Mouse (Mus musculus) adrenal gland, postnatal 4 days (tissue): ENCODE data around the gene Mmp27. TPM values are rescaled to one million over a fixed set of nuclear protein-coding genes. Genes with fewer than 3 reads are reported as not detected.

Experiments
- DNase-seq, 2 experiments: peaks; one replicate each; pipeline ENCODE4 v3.0.0; 2021 to 2022; ENCODE audit warnings: low spot score in 2 of 2, mixed read lengths in 2 of 2
- long read RNA-seq, 2 experiments: library from polyadenylated mRNA; stranded (forward); transcript quantifications; one replicate each; pipeline ENCODE4 v2.0.0; 2021
- total RNA-seq, 2 experiments: library from RNA; stranded (reverse); gene quantifications; 2 replicates each; pipeline ENCODE4 v1.2.3; 2021

The Mmp27 gene
- total RNA-seq = under 1 TPM in 1 of 2 experiments, not detected in 1; 0.17 TPM
- long read RNA-seq, experiment 1 = 0 reads
- long read RNA-seq, experiment 2 = 0 reads

DNA sequence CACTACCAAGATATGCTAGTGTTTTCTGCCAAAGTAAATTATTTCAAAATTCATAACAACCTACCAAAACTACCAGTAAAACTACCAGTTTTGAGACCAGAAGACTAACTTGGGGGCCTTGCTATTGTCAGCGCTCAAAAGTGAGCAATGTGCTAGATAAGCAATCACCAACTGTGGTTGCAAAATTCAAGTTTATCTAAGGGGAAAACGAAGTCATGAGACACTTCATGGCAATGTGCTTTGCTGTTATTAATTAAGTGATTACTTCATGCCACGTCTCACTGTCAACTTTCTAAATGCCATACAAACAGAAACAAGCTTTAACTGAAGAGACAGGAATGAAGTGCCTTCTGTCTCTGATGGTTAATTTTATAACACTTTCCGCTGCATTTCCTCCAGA, at the start of gene Mmp27:
Gene Mmp27 (plus strand): TSS at position 235 of the 400 bp plus-strand sequence.
- DNase-seq = no peak

DNA sequence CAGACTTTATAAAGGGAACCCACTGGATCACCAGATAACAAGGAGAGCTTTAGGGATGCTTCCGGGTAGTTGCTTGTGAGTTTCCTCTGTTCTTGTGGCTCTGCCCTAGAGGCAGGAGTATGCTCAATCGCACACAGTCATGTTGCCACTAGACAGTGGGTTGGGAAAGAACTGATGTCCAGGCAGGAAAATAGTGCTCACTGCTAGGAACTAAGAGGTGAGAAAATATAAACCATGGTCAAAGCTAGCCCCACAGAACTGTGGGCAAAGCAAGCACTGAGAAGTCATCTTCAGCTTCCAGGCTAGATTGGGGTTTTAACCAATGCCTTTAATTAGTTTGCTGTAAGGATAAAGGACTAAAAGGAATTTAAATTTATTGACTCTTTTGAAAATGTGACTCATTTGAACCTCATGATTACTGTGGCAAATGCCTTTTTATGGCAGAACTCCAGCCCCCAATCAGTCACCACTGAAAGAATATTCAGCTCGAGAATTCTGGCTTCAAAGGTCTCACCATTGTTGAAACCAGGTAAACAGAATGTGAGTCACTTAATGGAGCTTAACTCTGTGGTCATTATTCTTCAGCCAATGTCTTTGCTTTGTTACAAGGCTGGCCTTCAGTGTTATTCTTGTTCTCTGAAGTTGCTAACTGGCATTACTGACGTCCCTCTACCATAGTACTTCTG, 44.8 kb upstream of the Mmp27 start:
- no peak for DNase-seq

DNA sequence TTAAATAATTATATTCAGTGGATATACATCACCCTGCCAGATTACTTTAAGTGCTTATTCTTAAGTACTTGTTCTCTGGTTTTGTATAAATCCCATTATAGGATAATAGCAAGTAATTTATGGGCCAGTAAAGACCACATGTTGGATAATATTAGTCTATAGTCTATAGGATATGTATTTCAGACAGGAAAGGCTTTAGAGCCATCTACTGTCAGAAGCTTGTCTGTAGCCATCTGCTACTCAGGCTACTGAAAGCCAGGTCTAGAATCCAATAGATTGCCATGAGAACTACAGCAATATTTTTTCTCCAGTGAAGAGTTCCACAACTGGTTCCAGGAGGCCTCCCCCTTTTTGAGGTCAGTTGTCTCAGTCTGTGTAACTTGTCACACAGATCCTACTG, 28.4 kb upstream of the Mmp27 start:
- DNase-seq = no peak

DNA sequence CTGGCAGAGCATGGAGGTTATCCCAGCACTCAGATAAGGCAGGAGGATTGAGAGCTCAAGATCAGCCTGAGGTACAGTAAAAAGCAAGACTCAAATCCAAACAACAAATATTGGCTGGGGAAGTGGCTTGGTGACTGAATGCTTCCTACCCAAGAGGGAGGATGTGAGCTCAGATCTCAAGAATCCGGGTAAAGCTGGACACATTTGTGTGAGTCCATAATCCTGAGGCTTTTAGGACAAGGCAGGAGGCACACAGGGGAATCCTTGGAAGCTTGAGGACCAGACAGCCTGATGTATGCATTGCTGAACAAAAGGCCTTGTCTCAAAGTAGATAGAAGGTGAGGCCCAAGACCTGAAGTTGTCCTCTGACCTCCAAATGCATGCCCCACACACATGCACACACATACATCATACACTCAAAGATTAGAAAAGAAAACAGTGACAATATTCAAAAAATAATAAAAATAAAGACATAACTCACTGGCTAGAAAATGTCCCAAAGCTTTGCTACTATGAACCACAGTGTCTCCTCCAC, 26.2 kb upstream of the Mmp27 start:
- no peak for DNase-seq

DNA sequence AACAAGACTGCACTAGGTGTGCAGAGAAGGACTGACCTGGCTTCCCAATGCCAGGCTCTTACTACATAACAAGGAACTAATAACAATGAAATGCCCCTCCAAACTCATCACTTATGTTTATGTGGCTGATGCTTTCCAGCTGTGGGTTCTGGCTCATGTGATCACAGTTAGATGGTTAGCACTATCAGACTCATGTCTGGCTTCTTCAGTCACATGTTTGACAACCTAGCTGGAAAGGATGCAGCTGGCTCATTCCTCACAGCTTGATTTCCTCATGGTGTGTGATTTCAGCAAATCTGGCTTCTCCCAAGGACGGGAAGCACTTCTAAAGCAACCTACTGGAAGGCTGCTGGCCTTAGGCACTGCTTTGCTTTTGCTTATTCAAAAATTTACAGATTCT, 25.7 kb upstream of the Mmp27 start:
- DNase-seq = no peak

DNA sequence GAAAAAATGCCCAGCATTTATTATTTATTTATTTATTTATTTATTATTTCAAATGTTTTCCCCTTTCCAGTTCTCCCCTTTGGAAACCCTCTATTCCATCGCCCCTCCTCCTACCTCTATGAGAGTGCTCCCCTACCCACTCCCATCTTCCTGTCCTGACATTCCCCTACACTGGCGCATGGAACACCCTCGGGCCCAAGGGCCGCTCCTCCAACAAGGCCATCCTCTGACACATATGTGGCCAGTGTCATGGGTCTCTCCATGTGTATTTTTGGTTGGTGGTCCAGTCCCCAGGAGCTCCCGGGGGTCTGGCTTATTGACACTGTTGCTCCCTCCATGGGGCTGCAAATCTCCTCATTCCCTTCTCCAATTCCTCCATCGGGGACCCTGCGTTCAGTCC, 25.3 kb upstream of the Mmp27 start:
- no peak for DNase-seq

DNA sequence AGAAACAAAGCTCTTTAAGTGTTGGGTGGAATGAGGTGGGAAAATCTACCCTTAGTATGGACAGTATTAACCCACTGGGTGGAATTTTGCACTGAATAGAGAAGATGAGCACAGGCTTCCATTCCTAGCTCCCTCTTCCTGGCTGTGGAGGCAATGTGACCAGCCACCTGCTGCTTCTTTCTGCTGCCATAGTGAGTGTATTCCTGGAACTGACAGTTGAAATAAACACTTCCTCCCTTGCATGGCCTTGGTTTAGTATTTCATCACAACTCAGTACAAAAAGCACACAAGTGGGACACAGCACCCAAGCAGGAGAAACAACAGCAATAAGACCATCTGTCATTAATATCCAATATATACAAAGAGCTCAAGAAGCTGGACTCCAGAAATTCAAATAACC, 19.3 kb upstream of the Mmp27 start:
- DNase-seq = no peak

DNA sequence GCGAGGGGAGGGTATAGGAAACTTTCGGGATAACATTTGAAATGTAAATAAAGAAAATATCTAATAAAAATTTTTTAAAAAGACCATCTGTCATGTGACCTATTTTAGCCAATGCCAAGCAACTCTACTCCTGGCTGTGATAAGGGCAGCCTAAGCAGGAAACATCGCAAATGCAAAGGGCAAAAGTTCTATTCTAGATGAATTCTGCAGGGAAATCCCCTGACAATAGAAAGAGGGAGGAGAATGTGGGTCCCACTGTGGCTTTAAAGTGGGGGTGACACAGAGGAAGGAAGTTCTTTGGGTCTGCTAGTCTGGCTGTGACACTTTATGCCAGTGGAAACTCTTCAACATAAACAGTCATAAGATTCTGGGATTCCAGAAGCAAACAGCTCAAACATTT, 17.7 kb upstream of the Mmp27 start:
- no peak for DNase-seq

DNA sequence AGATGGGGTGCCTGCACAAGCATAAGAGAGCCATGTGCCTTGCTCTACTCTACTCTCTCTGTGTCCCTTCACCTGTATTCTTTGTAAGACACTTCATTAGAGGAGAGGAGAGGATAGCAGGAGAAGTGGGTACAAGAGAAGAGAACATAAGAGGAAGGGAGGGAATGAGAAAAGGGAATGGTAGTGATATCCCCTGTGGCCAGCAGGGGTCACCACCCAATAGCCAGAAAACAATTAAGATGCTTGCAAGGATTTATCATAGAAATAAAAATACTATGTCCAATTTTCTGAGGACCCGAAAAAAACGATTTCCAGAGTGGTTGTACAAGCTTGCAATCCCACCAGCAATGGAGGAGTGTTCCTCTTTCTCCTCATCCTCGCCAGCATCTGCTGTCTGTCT, 16.8 kb upstream of the Mmp27 start:
- DNase-seq = no peak

DNA sequence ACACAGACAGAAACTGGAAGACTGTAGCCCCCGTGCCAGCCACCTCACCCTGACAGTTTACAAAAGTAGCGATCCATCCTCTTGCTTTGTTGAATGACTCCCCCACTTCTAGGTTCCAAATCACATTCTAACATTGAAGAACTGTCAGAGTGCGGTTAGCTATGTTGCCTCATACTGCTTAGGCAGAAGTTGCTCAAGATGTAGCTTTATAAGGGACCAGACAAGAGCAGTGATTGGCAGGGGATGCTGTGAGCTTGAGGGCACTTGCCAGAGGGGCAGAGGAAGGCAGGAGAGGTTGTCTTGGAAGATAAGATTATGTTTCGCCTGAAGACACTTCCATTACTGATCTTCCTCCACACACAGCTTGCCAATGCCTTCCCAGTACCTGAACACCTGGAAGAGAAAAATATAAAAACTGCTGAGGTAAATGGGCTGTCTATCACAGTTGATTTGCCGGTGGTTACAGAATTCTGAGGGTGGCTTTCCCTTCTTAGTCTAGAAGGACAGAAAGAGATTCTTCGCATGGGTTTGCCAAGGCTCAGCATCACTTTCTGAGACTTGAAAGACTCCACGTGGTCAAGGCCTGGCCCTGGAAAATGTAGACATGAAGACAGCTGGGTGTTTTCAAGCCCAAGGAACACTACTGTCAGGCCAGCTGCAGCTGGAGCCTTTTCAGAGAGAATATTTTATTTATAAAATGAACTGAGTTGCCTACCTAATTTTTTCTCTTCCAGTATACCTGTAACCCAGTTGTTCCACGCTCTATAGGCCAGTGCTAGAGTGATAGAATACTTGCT, 12.8 kb upstream of the Mmp27 start, which contains the start of gene Mmp8:
Gene Mmp8 (plus strand): TSS at position 236 of the 797 bp plus-strand sequence.
- no peak for DNase-seq

DNA sequence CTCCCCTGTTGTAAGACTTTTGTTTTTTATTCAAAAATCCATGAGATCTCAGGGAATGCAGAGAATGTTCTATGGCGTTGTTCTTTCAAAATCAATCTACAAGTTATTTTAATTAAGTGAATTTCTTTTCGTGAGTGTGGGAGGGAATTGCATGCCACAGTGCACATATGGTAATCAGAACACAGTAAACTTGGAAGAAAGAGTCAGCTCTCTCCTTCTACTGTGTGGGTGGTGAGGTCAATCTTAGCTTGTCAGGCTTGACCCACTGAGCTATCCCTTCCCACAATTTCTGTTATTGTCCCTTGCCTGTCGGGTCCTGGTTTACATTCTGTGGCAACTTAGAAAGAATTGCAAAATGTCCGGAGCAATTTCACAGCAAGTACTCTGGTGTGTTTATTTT, 11.2 kb upstream of the Mmp27 start:
- DNase-seq = no peak

DNA sequence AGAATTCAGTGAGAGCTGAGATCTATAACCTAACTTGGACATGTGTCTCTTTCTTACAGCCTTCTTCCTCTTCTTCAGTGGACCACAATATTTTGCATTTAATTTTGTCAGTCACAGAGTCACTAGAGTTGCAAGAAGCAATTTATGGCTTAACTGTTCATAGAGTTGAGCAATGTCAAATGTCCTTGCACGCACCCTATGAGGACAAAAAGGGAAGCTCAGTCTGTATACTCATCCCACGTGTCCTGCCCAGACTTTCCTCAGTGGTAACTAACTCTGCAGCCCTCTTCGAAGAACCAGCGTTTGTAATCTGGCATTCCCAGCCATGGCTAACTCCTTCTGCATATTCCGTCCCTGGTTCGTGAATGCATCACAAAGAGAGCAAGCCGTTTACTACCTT, 3.8 kb upstream of the Mmp27 start:
- no peak for DNase-seq

DNA sequence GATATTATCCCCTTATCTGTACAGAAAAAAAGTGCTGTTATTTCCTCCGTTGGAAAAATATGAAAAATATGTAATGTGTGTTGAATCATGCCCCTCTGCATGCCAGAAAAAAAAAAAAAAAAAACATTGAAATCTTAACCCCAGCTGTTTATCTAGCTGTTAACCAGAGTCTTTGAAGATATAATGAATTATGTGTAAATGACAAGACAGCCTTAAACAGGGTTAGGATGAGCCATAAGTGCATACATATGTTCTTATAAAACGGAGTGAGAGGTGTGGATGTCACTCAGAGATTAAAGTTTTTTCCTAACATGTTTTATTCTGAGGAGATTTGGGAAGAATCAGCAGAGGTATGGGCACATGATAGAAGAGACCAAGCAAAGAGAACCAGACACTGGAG, 3.3 kb upstream of the Mmp27 start:
- no peak for DNase-seq

DNA sequence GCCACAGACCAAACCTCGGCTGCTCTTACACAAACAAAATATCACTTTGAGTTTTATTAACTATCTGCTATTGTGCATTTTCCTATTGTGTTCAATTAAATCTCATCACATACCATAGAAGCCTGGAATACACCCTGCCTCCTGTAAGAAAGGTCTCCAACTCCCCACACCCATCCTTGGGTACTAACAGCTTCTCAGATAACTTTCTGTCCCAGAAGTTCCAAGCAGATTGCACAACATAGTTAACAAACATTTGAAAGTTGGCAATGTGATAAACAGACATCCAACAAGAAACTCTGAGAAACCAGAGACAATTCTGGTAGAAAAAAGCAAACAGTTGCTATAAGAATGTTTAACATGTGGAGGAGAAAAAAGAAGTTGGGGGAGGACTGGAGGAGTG, 711 bp upstream of the Mmp27 start:
- no peak for DNase-seq

DNA sequence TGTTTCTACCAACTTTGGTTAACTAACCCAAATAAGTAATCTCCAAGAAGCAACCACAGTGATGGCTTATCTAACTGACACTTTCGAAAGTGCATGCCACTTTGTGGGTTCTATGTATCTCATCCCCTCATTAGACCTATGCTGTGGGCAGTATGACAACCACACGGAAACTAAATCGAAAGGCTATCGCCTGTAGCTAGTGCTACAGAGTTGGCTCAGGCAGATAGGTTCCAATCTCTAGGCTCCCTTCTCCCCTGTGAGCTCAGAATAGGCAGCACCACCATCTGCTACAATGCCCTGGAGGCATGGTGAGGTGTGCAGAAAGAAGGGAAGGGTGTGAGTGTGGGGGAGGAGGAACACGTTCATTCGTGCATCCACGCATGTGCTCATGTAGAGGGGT, 992 bp downstream of the Mmp27 start:
- no peak for DNase-seq

DNA sequence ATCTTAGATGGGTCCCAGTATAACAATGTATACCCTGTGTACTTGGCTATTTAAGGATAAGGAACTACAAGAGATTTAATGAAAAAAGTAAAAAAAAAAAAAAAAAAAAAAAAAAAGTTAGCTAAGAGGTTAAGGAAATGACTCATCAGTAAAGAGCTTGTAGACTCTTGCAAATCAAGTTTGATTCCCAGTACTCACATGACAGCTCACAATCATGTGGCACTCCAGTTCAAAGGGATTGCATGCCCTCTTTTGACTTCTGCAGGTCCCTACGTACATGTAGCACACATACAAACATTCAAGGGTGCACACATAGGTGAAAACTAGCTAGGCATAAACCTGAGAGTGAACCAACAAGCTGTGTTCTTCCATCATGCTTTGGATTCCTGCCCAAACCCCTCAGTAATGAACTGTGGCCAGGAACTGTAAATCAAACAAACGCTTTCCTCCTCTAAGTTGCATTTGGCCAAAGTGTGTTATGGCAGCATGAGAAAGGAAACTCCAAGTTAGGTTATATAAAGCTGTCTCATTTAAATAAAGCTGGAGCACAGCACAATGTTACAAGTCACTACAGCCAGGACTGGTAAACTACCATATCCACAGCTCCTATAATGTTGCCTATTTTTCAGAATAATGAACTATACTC, 1.6 kb downstream of the Mmp27 start:
- no peak for DNase-seq

DNA sequence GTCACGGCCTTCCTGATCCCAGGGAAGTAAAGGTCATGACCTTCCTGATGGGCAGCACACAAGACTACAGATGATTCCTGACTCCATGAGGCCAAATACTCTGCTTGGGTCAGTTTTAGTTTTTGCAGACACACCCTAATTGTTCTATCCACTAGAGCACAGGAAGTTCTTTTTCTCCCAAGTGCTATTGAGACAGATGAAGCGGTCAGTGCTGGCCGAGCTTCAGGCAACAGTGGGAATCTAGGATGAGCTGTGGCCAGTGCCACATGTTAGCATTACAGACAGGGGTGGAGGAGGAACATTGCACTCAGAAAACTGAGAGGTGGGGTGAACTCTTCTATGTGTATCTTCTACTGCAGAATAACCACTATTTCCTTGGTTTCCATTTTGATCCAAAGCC, 4.3 kb downstream of the Mmp27 start:
- DNase-seq = no peak

DNA sequence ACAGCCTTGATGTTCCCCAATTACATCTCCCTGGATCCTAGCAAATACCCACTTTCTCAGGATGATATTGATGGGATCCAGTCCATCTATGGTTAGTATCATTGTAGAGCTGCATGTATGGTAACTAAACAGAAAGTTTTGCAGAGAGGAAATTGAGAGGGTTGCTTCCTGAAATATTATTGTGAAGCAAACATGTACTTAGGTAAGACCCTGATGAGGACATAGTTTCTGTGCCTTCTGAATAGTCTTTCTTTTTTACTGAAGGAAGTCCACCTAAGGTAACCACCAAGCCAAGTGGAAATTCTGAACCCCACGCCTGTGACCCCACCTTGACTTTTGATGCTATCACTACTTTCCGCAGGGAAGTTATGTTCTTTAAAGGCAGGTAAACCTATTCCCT, 6.2 kb downstream of the Mmp27 start:
- no peak for DNase-seq

DNA sequence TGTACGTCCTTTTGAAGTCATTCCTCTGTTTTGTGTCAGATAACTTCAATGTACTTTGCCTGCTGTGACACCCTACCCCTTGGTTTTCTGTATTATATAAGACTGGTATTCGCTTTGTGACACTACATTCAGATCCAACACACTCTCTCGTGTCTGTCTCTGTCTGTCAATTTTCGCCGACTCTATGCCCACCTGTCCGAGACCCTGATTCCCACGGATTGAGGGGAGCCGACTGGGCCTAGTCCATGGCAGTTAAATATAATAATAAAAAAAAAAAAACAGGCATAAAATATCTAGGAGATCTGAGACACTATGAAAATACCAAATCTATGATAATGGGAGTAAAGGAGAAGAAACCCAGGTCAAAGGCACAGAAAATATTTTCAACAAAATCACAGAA, 18.9 kb downstream of the Mmp27 start:
- no peak for DNase-seq

DNA sequence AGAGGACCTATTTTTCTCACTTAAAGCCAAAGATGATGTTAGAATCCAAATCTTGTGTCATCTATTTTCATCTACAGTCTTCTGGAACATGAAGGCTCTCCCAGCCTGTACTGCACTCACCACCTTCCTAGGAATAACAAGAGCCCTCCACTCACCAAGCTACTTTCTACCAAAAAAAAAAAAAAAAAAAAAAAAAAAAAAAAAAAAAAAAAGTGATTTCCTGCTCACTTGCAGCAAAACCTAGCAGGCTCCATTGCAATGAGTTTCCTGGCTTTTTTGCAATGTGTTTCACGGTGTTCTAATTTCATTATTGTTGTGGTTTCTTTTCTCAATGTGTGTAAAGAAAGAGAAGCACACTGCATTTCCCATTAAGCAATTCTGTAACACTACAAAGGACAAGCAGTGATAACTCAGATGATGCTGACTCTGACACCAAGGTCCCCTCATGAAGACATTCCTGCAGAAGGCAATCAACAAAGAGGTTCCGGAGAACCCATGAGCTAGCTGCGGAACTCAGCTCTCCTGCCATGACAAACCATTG, 22.1 kb downstream of the Mmp27 start:
- DNase-seq = no peak

DNA sequence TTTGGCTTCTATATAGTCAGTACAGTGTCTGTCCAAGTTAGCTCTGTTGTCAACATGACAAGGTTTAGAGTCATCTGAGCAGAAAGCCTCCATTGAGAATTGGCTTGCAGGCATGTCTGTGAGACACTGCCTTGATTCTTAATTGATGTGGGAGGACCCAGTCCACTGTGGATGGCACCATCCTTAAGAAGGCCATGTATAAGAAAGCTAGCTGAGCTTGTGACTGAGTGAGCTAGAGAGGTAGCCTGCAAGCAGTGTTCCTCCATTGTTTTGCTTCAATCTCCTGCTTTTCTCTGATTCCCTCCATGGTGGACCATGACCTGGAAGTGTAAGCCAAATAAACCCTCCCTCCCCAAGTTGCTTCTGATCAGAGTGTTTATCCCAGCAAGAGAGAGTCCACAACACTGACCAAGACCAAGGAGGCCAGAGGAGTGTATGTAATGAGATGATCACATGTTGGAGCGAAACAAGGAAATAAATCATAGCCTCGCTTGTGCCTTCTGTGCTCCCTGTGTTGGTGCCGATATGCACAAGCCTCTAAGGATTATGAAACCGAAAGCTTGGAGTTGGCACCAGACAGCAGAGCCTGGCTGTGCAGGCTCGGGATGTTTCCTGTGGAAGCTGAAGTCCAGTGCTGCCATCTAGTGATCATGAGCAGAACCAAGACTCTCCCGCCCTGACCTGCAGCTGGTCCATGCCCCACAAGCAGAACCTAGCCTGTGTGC, 23.8 kb downstream of the Mmp27 start:
- peak; percentile 31 to 61 for DNase-seq
